Mouse (Mus musculus) CH12F3 (cell line): ENCODE measurements around the gene Sema7a.

Experiments
- in situ Hi-C: fragments of 300-500 bp; cut with MboI; formaldehyde crosslinking; loops from 2 replicates; pipeline ENCODE4 v1.14.3; 2020; ENCODE audit warnings: low sequenced_read_pairs

Sema7a gene

GRCm38 (mm10) chr9:57939431-57940348 is at the start of gene Sema7a:
TSS of gene Sema7a (plus strand) at chr9:57940112.
- in situ Hi-C loops, result loop anchor here (5.0 kb wide), 1 partner anchor 53 kb away; no protein-coding TSS in a partner anchor

GRCm38 (mm10) chr9:57900478-57900877 is 39.4 kb upstream of the Sema7a start:
- in situ Hi-C loops, result no loop called here

- in situ Hi-C loops, result no loop called here
Measured at GRCm38 (mm10) chr9:57901197-57901596, 38.7 kb upstream of the Sema7a start.

- in situ Hi-C loops, result no loop called here
Measured at GRCm38 (mm10) chr9:57901601-57902000, 38.3 kb upstream of the Sema7a start.

GRCm38 (mm10) chr9:57902132-57902531 is 37.8 kb upstream of the Sema7a start:
- in situ Hi-C loops, result no loop called here

- in situ Hi-C loops, result no loop called here
Measured at GRCm38 (mm10) chr9:57903589-57904249, 36.2 kb upstream of the Sema7a start.

- in situ Hi-C loops, result no loop called here
Measured at GRCm38 (mm10) chr9:57904250-57904644, 35.7 kb upstream of the Sema7a start.

- in situ Hi-C loops, result no loop called here
Measured at GRCm38 (mm10) chr9:57907206-57907605, 32.7 kb upstream of the Sema7a start.

- in situ Hi-C loops, result no loop called here
Measured at GRCm38 (mm10) chr9:57910254-57911160, 29.4 kb upstream of the Sema7a start, which contains the start of gene Ubl7. TSS of gene Ubl7 (plus strand) at chr9:57910979.

GRCm38 (mm10) chr9:57912571-57912970 is 27.3 kb upstream of the Sema7a start:
- in situ Hi-C loops, result no loop called here

- in situ Hi-C loops, result no loop called here
Measured at GRCm38 (mm10) chr9:57921491-57922060, 18.3 kb upstream of the Sema7a start.

- in situ Hi-C loops, result no loop called here
Measured at GRCm38 (mm10) chr9:57922381-57922780, 17.5 kb upstream of the Sema7a start.

GRCm38 (mm10) chr9:57923046-57923445 is 16.9 kb upstream of the Sema7a start:
- in situ Hi-C loops, result no loop called here

- in situ Hi-C loops, result no loop called here
Measured at GRCm38 (mm10) chr9:57931166-57931767, 8.6 kb upstream of the Sema7a start.

- in situ Hi-C loops, result no loop called here
Measured at GRCm38 (mm10) chr9:57932253-57932652, 7.7 kb upstream of the Sema7a start.

GRCm38 (mm10) chr9:57932831-57933602 is 6.9 kb upstream of the Sema7a start:
- in situ Hi-C loops, result no loop called here

- in situ Hi-C loops, result loop anchor here (5.0 kb wide), 1 partner anchor 56 kb away; no protein-coding TSS in a partner anchor
Measured at GRCm38 (mm10) chr9:57935683-57936437, 4.1 kb upstream of the Sema7a start.

GRCm38 (mm10) chr9:57937171-57937570 is 2.7 kb upstream of the Sema7a start:
- in situ Hi-C loops, result loop anchor here (5.0 kb wide), 1 partner anchor 55 kb away; no protein-coding TSS in a partner anchor
